Mouse (Mus musculus): ENCODE measurements around the gene Plcb4.

The Plcb4 gene

DNA sequence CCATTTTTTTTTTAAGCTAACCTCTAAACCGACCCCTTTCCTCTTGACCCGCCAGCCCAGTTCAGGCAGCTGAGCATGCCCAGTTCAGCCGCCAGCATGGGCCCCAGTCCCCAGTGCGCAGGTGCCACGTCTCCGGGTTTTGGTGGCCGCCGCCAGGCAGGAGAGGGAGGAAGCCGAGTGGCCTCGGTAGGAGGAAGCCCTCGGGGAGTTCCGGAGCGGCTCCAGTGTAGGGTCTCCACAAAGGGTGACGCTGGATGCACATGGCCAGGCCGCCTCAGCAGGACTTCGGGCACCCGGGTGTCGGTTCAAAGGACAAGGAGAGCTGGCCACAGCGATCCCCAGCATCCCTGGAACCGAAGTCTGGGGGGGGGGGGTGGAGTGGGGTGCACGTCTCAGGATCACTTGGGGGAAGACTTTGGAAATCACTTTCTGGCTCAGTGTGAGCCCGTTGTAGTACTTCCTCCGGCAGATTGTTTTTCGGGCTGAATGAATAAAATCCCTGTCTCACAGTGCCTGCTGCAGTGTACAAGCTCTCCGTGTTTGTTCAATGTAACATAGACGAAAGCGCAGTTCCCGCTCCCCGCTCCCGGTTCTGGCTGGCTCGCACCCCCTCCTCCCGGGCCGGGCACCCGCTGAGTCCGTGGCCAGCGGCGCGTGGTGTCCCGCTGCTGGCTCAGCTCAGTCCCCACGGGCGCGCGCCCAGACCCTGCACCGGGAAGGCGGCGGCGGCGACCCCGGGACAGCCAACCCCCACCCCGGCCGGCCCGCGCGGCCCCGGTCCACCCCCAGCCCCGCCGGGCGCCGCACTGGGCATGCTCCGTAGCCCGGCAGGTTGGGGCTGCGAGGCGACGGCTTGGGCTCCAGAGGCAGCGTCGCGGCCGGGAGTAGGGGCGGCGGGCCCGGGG is at the start of gene Plcb4:
Gene Plcb4 (plus strand): TSS at position 526 of the 905 bp plus-strand sequence.
- DNase-seq (ENCODE audit: low spot score in 2 of 2): peak; percentile 59 to 63

DNA sequence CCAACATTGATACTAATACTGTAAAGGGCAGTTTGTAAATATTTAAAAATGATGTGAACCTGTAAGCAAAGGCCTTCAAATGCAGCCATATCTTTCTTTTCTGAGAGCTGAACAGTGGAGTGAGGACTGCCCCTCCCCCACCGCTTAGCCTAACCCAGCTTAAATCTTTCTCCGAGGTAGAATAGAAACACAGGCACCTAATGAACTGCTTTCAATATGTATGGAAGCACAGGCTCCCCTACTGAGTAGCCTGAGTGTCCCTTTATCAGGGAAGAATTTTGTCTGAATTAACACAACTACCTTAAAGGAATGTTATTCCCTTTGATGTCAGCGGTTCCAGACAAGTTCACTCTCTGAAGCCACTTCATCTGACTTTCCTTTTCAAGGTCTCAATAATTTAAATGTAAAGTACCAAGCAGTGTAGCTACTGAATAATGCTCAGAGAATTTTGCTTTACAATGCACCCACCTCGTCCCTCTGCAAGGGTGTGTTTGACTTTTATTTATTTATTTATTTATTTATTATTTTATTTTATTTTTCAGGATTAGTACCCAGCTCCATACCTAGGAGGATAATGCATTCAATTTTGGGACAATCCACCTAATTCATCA is 44.1 kb upstream of the Plcb4 start:
- DNase-seq (ENCODE audit: low spot score in 2 of 2): no peak

GRCm38 (mm10) chr2:135616090-135616489 is 42.7 kb upstream of the Plcb4 start:
- DNase-seq (ENCODE audit: low spot score in 2 of 2): no peak

- DNase-seq (ENCODE audit: low spot score in 2 of 2): no peak
Measured at GRCm38 (mm10) chr2:135618551-135618950, 40.3 kb upstream of the Plcb4 start.

DNA sequence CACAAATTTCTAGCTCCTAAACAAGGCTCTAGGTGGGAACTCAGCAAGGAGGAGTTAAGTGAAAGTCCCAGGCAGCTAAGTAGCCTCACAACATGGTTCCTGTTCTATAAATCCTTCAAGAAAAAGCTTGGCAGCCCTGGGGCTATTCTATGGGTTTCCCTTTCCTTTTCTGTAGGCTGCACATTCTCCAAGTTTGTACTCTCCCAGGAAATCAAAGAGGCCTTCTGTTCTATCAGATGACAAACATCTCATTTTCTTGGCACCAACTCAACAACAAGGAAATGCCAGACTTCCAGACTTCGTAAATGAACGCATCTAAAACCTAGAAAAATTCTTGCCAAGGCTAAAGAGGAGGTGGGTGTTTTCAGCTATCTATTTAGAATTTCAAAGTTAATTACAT is 38.9 kb upstream of the Plcb4 start:
- DNase-seq (ENCODE audit: low spot score in 2 of 2): no peak

GRCm38 (mm10) chr2:135627821-135628220 is 31.0 kb upstream of the Plcb4 start:
- DNase-seq (ENCODE audit: low spot score in 2 of 2): no peak

- no peak for DNase-seq (ENCODE audit: low spot score in 2 of 2)
Measured at GRCm38 (mm10) chr2:135637227-135637626, 21.6 kb upstream of the Plcb4 start.

DNA sequence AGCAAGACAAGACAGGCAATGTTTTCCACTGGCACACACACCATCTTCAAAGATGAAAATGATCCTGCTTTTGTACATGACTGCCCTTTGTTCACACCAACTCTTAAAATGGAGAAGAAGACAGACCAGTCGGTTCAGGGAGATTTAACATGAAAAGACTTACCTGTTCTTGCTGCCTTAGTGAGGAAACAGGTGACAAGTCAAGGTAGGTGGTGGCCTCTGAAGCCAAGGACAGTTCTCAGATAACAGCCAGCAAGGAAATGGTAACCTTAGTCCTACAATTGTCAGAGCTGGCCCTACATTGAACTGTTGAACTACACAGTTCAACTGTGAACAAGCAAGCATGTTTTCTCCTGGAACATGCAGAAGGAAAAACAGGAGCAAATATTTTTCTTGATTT is 17.8 kb upstream of the Plcb4 start:
- DNase-seq (ENCODE audit: low spot score in 2 of 2): no peak

DNA sequence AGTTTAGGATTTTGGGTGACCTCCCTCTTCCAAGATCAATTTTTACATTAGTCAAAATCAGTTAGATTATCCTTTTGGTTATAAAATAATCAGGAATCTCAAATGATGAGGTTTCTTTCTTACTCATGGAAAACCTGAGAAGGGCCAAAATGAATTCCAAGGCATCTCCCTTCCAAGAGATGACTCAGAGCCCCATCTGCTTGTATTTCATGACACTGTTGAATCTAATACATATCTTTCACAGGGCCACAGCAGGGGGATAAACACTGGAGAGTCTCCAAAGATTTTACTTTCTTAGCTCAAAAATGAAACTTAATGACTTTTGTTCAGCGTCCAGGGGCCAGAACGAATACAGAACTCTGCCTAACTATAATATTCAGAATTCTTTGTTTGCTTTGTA is 17.2 kb upstream of the Plcb4 start:
- DNase-seq (ENCODE audit: low spot score in 2 of 2): no peak

DNA sequence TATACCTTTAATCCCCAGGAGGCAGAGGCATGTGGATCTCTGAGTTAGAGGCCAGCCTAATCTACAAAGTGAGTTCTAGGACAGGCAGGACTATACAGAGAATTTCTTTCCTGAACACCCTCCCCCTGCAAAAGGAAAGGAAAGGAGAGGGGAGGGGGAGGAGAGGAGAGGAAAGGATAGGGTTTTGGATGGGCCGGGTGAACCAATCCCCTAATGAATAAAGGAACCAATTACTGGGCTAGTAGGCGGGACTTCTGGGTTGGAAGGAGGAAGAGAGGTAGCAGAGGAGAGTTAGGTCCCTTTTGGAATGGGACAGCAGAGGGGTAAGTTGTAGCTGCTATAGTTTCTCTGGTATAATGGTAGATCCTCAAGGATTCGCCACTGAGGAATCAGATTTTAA is 12.6 kb upstream of the Plcb4 start:
- DNase-seq (ENCODE audit: low spot score in 2 of 2): no peak

- DNase-seq (ENCODE audit: low spot score in 2 of 2): no peak
Measured at GRCm38 (mm10) chr2:135646654-135647053, 12.2 kb upstream of the Plcb4 start.

- no peak for DNase-seq (ENCODE audit: low spot score in 2 of 2)
Measured at GRCm38 (mm10) chr2:135647985-135648384, 10.8 kb upstream of the Plcb4 start.

DNA sequence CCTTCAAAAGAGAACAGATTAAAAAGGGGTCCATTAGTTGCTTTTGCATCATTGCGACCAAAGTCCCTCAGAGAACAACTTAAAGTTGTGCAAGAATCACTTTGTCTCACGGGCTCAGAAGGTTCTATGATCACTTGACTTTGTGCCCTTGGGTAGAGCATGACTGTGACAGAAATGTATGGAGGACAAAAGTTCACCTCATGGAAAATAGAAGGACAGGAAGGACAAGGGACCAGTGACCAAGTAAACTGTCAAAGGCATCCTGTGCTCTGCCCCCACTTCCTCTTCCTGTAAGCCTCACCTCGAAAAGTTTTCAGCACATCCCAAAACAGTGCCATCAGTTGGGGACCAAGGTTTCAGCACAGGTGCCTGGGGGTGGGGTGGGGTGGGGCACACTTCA is 7.9 kb upstream of the Plcb4 start:
- no peak for DNase-seq (ENCODE audit: low spot score in 2 of 2)

- DNase-seq (ENCODE audit: low spot score in 2 of 2): no peak
Measured at GRCm38 (mm10) chr2:135652040-135652439, 6.8 kb upstream of the Plcb4 start.

DNA sequence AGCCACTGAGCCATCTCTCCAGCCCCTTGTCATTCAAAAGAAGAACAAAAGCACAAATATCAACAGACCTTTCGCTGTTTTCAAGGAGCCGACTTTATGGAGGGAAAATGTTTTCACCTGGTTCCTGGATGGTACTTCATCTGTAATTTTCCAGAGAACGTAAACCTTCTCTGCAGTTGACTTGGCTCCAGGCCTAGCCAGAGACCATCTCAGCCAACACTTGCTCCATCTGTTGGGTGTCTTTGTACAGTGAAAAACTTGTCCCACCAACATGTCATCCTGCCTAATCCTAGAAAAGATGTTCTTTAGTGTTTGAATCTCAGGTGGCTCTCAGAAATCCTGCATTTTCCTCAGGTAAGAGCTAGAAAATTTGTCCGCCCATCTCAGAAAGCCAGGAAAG is 6.4 kb upstream of the Plcb4 start:
- DNase-seq (ENCODE audit: low spot score in 2 of 2): no peak

- no peak for DNase-seq (ENCODE audit: low spot score in 2 of 2)
Measured at GRCm38 (mm10) chr2:135655948-135656347, 2.9 kb upstream of the Plcb4 start.

DNA sequence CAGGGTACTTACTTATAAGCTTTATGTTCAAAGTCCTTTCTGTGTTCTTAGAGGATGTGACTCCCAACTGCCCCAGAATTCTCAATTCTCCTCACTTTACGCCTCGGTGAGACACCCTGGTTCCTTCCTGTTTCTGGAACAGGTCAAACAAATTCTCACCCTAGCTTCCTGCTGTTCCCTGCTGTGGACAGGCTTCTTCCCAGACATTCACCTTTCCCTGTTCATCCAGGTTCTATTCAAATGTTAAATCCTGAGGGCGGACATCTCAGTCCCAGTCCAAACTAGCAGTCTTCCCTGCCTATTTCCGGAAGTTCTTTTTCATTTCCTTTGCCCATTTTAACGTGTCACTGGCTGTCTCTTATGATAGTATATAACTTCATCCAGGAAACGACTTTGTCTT is 2.2 kb upstream of the Plcb4 start:
- no peak for DNase-seq (ENCODE audit: low spot score in 2 of 2)

- DNase-seq (ENCODE audit: low spot score in 2 of 2): peak; percentile 12 to 17
Measured at GRCm38 (mm10) chr2:135659391-135660180, 775 bp downstream of the Plcb4 start.

- DNase-seq (ENCODE audit: low spot score in 2 of 2): no peak
Measured at GRCm38 (mm10) chr2:135660816-135661215, 2.0 kb downstream of the Plcb4 start.

DNA sequence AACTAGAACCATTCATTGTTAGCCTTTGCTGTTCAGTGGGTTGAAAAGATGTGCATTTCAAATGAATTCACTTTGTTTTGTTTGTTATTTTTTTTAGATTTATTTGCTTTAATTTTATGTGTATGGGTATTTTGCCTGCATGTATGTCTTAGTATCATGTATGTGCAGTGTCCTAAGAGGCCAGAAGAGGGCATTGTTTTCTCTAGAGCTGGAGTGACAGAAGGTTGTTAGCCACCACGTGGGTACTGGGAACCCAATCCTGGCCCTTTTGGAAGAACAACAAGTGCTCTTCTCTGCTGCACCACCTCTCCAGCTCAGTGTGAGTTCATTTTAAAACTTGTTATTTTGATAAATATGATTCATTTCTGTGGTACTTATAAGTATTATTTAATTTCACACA is 5.0 kb downstream of the Plcb4 start:
- DNase-seq (ENCODE audit: low spot score in 2 of 2): no peak

DNA sequence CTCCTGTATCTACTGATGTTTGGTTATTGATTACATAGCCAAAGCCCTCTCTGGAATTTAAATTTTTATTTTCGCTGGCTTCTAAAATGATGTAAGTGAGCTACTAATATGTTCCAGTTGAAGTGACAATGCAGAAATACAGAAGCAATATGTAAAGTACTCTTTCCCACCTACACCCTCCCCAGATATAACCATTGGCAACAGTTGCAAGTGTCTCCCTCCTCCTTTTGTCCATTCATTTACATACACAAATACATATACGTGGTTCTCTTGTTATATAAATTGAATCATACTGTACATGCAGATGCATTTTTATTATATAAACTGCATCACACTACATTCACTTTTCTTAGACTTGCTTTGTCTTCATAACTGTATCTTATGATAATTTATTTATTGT is 8.7 kb downstream of the Plcb4 start:
- no peak for DNase-seq (ENCODE audit: low spot score in 2 of 2)

GRCm38 (mm10) chr2:135672459-135673104 is 13.8 kb downstream of the Plcb4 start:
- DNase-seq (ENCODE audit: low spot score in 2 of 2): no peak
